Mouse (Mus musculus) olfactory bulb, adult 2 months (tissue): Measurements from ENCODE around the gene AU041133.
"Not testable (repeated sequence)": the region's sequence is repeated elsewhere in the genome, so short reads cannot be mapped to it uniquely, and the experiment has no call there.

Source experiments
- CTCF ChIP-seq: fragments of 200-500 bp; IDR thresholded peaks from 2 replicates; pipeline ENCODE4 v1.5.1; 2012; ENCODE audit warnings: low read depth, mild to moderate bottlenecking, low read length, moderate library complexity; ENCODE audit not compliant: insufficient read depth
- POLR2A ChIP-seq: fragments of 200-500 bp; IDR thresholded peaks from 2 replicates; pipeline ENCODE4 v1.6.1; 2012; ENCODE audit warnings: mild to moderate bottlenecking, low read depth, low read length, moderate library complexity; ENCODE audit not compliant: insufficient read depth

DNA sequence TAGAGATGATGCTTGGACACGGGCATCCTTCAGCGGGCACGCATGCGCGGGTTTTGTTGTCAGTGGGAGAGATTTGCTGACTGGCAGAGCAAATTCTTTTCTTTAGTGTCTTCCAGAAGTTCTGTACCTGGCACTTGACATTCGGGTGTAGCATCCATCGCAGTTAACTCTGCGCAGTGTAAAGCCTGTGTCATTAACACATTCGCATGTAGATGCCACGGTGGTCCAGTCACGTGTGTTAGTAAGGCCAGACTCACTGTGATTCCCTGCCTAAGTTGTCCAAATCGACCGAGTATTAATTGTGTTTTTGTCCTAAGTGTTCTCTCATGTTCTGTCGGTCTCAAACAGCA lies 44.2 kb upstream of the AU041133 start:
- not testable (repeated sequence) for TF ChIP-seq CTCF, POLR2A
